Mouse (Mus musculus): ENCODE measurements at regions not wholly inside any gene's neighbourhood (a gene's known extent, or its start where the extent isn't known, plus 50 kb on each side); places are given as distances from the start of the nearest gene placed in this dataset.
A peak's percentile ranks its signal among the peaks of the same experiment; 100 is the strongest.
"Not testable (repeated sequence)": the region's sequence is repeated elsewhere in the genome, so short reads cannot be mapped to it uniquely, and the experiment has no call there.

GRCm38 (mm10) chr3:109224526-109224925 is 101.6 kb downstream of the Slc25a24 start:
- peak; percentile 16 to 17 for DNase-seq

GRCm38 (mm10) chr3:109234275-109234674 is 106.2 kb upstream of the Vav3 start:
- DNase-seq = no peak

- DNase-seq = no peak
Measured at GRCm38 (mm10) chr3:109236918-109237317, 103.5 kb upstream of the Vav3 start.

- no peak for DNase-seq
Measured at GRCm38 (mm10) chr3:109243491-109243890, 97.0 kb upstream of the Vav3 start.

GRCm38 (mm10) chr3:109248801-109249200 is 91.7 kb upstream of the Vav3 start:
- DNase-seq = no peak

- DNase-seq = no peak
Measured at GRCm38 (mm10) chr3:109249359-109249758, 91.1 kb upstream of the Vav3 start.

GRCm38 (mm10) chr3:109249989-109250388 is 90.5 kb upstream of the Vav3 start:
- no peak for DNase-seq

GRCm38 (mm10) chr3:109251716-109252115 is 88.7 kb upstream of the Vav3 start:
- DNase-seq = no peak

GRCm38 (mm10) chr3:109254001-109254630 is 86.3 kb upstream of the Vav3 start:
- no peak for DNase-seq

- no peak for DNase-seq
Measured at GRCm38 (mm10) chr3:109254957-109255356, 85.5 kb upstream of the Vav3 start.

GRCm38 (mm10) chr3:109256723-109257122 is 83.7 kb upstream of the Vav3 start:
- no peak for DNase-seq

GRCm38 (mm10) chr3:109266947-109267346 is 73.5 kb upstream of the Vav3 start:
- DNase-seq = not testable (repeated sequence)

- no peak for DNase-seq
Measured at GRCm38 (mm10) chr3:109270783-109271182, 69.7 kb upstream of the Vav3 start.

GRCm38 (mm10) chr3:109273074-109273801 is 67.2 kb upstream of the Vav3 start:
- DNase-seq = peak; percentile 37 to 38

GRCm38 (mm10) chr3:109273802-109274155 is 66.7 kb upstream of the Vav3 start:
- DNase-seq = no peak

GRCm38 (mm10) chr3:109279086-109279485 is 61.4 kb upstream of the Vav3 start:
- DNase-seq = no peak

GRCm38 (mm10) chr3:109286590-109286989 is 53.9 kb upstream of the Vav3 start:
- DNase-seq = no peak

All from layer of hippocampus, postnatal 36 days (tissue).